Mouse (Mus musculus) CH12.LX (cell line): ENCODE results near the gene Cebpz.

Experiments used
- EP300 ChIP-seq: IDR thresholded peaks from 2 replicates; pipeline ENCODE4 v1.6.1; 2011; ENCODE audit warnings: low read length, improper control_type of control experiment
- MAZ ChIP-seq: IDR thresholded peaks from 2 replicates; pipeline ENCODE4 v1.6.1; 2012; ENCODE audit warnings: low read depth, mild to moderate bottlenecking, inconsistent platforms, low read length, improper control_type of control experiment, moderate library complexity
- POLR2A ChIP-seq: IDR thresholded peaks from 2 replicates; pipeline ENCODE4 v1.6.1; 2011; ENCODE audit warnings: low read depth, mild to moderate bottlenecking, improper control_type of control experiment, low read length
- TCF12 ChIP-seq: IDR thresholded peaks from 2 replicates; pipeline ENCODE4 v1.6.1; 2014; ENCODE audit warnings: low read depth, mild to moderate bottlenecking, inconsistent platforms, low read length, improper control_type of control experiment

GRCm38 (mm10) chr17:78938927-78939326 lies 2.1 kb upstream of the Cebpz start:
- TF ChIP-seq MAZ (no peak), POLR2A (no peak), TCF12 (no peak), EP300 (no peak)
